Mouse (Mus musculus) MEL (cell line): ENCODE data around the gene Sphk2. TPM values are rescaled to one million over a fixed set of nuclear protein-coding genes. Genes with fewer than 3 reads are reported as not detected.

Source experiments
- DNase-seq: peaks from one replicate; pipeline ENCODE4 v3.0.0; 2011; ENCODE audit warnings: low read depth, low spot score
- H3K27ac ChIP-seq: 2 replicates; pipeline ENCODE4 v1.5.1; 2012; ENCODE audit warnings: low read depth, mild to moderate bottlenecking, control low read depth, low read length, moderate library complexity; ENCODE audit not compliant: control insufficient read depth
- H3K27me3 ChIP-seq, 2 experiments: fragments of 150-350 bp in 1 of 2; sonication (generic) in 1 of 2; 2 replicates each; pipeline ENCODE4 v1.6.1; 2012; ENCODE audit warnings: low read length in 2 of 2, mild to moderate bottlenecking in 2 of 2, improper control_type of control experiment in 1 of 2, moderate library complexity in 1 of 2; ENCODE audit not compliant: insufficient read depth in 2 of 2, control insufficient read depth in 1 of 2
- H3K36me3 ChIP-seq, 2 experiments: 2 replicates each; pipeline ENCODE4 v1.6.1; 2012 to 2014; ENCODE audit warnings: low read length in 2 of 2, improper control_type of control experiment in 1 of 2, inconsistent platforms in 1 of 2, mild to moderate bottlenecking in 1 of 2; ENCODE audit not compliant: insufficient read depth in 2 of 2, control insufficient read depth in 1 of 2
- H3K4me1 ChIP-seq, 2 experiments: fragments of 150-350 bp in 1 of 2; sonication (generic) in 1 of 2; 2 replicates each; pipeline ENCODE4 v1.6.1; 2012; ENCODE audit warnings: low read length in 2 of 2, improper control_type of control experiment in 1 of 2, mild to moderate bottlenecking in 1 of 2; ENCODE audit not compliant: insufficient read depth in 2 of 2, control insufficient read depth in 1 of 2
- H3K4me3 ChIP-seq, 2 experiments: fragments of 150-350 bp in 1 of 2; sonication (generic) in 1 of 2; 2 replicates each; pipeline ENCODE4 v1.5.1; 2012; ENCODE audit warnings: low read depth in 2 of 2, low read length in 2 of 2, mild to moderate bottlenecking in 2 of 2, moderate library complexity in 2 of 2, control low read depth in 1 of 2, improper control_type of control experiment in 1 of 2; ENCODE audit not compliant: control insufficient read depth in 1 of 2, insufficient read depth in 1 of 2
- H3K79me2 ChIP-seq: 2 replicates; pipeline ENCODE4 v1.6.1; 2012; ENCODE audit warnings: mild to moderate bottlenecking, low read length, moderate library complexity; ENCODE audit not compliant: control insufficient read depth, poor library complexity, insufficient read depth
- H3K9ac ChIP-seq: 2 replicates; pipeline ENCODE4 v1.6.1; 2012; ENCODE audit warnings: low read depth, mild to moderate bottlenecking, control low read depth, low read length, moderate library complexity; ENCODE audit not compliant: control insufficient read depth, poor library complexity, severe bottlenecking
- H3K9me3 ChIP-seq: fragments of 150-350 bp; sonication (generic); replicated peaks from 2 replicates; pipeline ENCODE4 v1.6.1; 2012; ENCODE audit warnings: mild to moderate bottlenecking, low read length, improper control_type of control experiment, moderate library complexity; ENCODE audit not compliant: insufficient read depth
- CHD1 ChIP-seq: IDR thresholded peaks from 2 replicates; pipeline ENCODE4 v1.6.1; 2012; ENCODE audit warnings: low read depth, mild to moderate bottlenecking, inconsistent platforms, low read length, improper control_type of control experiment
- CTCF ChIP-seq, 3 experiments: IDR thresholded peaks in 2 of 3; conservative IDR thresholded peaks in 1 of 3; 2 replicates each; pipeline ENCODE4 v1.5.1; 2011 to 2012; ENCODE audit warnings: low read length in 3 of 3, low read depth in 2 of 3, mild to moderate bottlenecking in 2 of 3, improper control_type of control experiment in 1 of 3, inconsistent platforms in 1 of 3, mixed read lengths in 1 of 3, moderate library complexity in 1 of 3; ENCODE audit not compliant: control insufficient read depth in 1 of 3, insufficient read depth in 1 of 3, poor library complexity in 1 of 3, severe bottlenecking in 1 of 3
- E2F4 ChIP-seq: IDR thresholded peaks from 2 replicates; pipeline ENCODE4 v1.6.1; 2011; ENCODE audit warnings: low read depth, low read length, improper control_type of control experiment, borderline replicate concordance
- GATA1 ChIP-seq: IDR thresholded peaks from 2 replicates; pipeline ENCODE4 v1.6.1; 2011; ENCODE audit warnings: low read depth, low read length, improper control_type of control experiment
- HCFC1 ChIP-seq: IDR thresholded peaks from 2 replicates; pipeline ENCODE4 v1.6.1; 2012; ENCODE audit warnings: low read depth, mild to moderate bottlenecking, inconsistent platforms, low read length, improper control_type of control experiment, moderate library complexity
- JUND ChIP-seq: IDR thresholded peaks from 2 replicates; pipeline ENCODE4 v1.6.1; 2011; ENCODE audit warnings: low read depth, mild to moderate bottlenecking, improper control_type of control experiment, low read length
- NELFE ChIP-seq: IDR thresholded peaks from 2 replicates; pipeline ENCODE4 v1.6.1; 2011; ENCODE audit warnings: low read depth, low read length, improper control_type of control experiment
- NRF1 ChIP-seq: IDR thresholded peaks from 2 replicates; pipeline ENCODE4 v1.6.1; 2014; ENCODE audit warnings: low read depth, mild to moderate bottlenecking, inconsistent platforms, low read length, improper control_type of control experiment, moderate library complexity; ENCODE audit not compliant: poor library complexity, insufficient read depth, severe bottlenecking
- SIN3A ChIP-seq: IDR thresholded peaks from 2 replicates; pipeline ENCODE4 v1.6.1; 2012; ENCODE audit warnings: low read length, improper control_type of control experiment, inconsistent platforms
- TCF12 ChIP-seq: IDR thresholded peaks from 2 replicates; pipeline ENCODE4 v1.6.1; 2014; ENCODE audit warnings: low read depth, mild to moderate bottlenecking, inconsistent platforms, low read length, improper control_type of control experiment, moderate library complexity
- ZKSCAN1 ChIP-seq: IDR thresholded peaks from 2 replicates; pipeline ENCODE4 v1.6.1; 2012; ENCODE audit warnings: low read depth, mild to moderate bottlenecking, inconsistent platforms, low read length, improper control_type of control experiment, moderate library complexity
- polyA plus RNA-seq, 2 experiments: library from polyadenylated mRNA; stranded (reverse) in 1 of 2; unstranded in 1 of 2; fragments of >175 nt in 1 of 2; fragments of >200 nt in 1 of 2; gene quantifications; 2 replicates each; pipeline versions ENCODE4 v1.2.1 to v1.2.4; 2012; ENCODE audit warnings: low replicate concordance in 2 of 2, low read depth in 1 of 2; ENCODE audit not compliant: insufficient read length in 2 of 2, insufficient read depth in 1 of 2, missing spikeins in 1 of 2
- total RNA-seq: library from RNA; depleted of rRNA; stranded (reverse); fragments of 300-350 nt; gene quantifications from 2 replicates; pipeline ENCODE4 v1.2.3, GENCODE M21; 2012

Sphk2 gene
- total and polyA plus RNA-seq, 3 experiments, result 21.0 to 40.2 TPM; not detected in 1

GRCm38 (mm10) chr7:45693921-45694591 is 23.7 kb downstream of the Sphk2 start, which contains the start of gene Sec1:
Sec1 (minus strand) TSS chr7:45694402.
- Histone ChIP-seq H3K27me3 (peaks cover 1 to 6% of the 10 kb centered on the region in 2 experiments; a peak in 3 of 4 replicates), H3K9me3 (no peaks in the 10 kb centered on the region), H3K36me3 (no peaks in the 10 kb centered on the region), H3K4me3 (no peak within 1 kb of the TSS), H3K9ac (no peak within 1 kb of the TSS), H3K27ac (no peak within 1 kb of the TSS), H3K4me1 (no peaks in the 10 kb centered on the region; a peak in 1 of 4 replicates), H3K79me2 (no peaks in the 10 kb centered on the region)
- TF ChIP-seq SIN3A, result no peak
- TF ChIP-seq ZKSCAN1, result no peak
- DNase-seq, result no peak

GRCm38 (mm10) chr7:45692364-45692763 is 25.4 kb downstream of the Sphk2 start:
- no peak overlapping the region for H3K9ac ChIP-seq
- no peak for TF ChIP-seq NRF1
- no peak for TF ChIP-seq E2F4
- TF ChIP-seq CTCF (IDR thresholded peaks at IDR 0.05 in 2 of 3, conservative IDR thresholded peaks at IDR 0.05 in 1 of 3; ENCODE audit: control insufficient read depth in 1 of 3, insufficient read depth in 1 of 3, low read depth in 2 of 3, low read length in 3 of 3, poor library complexity in 1 of 3, severe bottlenecking in 1 of 3), result no peak
- TF ChIP-seq HCFC1, result no peak
- no peak for TF ChIP-seq TCF12
- no peak for TF ChIP-seq CHD1
- TF ChIP-seq NELFE, result no peak
- no peak for TF ChIP-seq GATA1
- no peaks in the 10 kb centered on the region for H3K9me3 ChIP-seq
- no peaks in the 10 kb centered on the region for H3K79me2 ChIP-seq
- no peaks in the 10 kb centered on the region for H3K36me3 ChIP-seq
- no peak for DNase-seq
- H3K4me1 ChIP-seq, result no peaks in the 10 kb centered on the region; a peak in 1 of 4 replicates
- H3K27ac ChIP-seq, result no peak overlapping the region
- no peak overlapping the region for H3K4me3 ChIP-seq
- H3K27me3 ChIP-seq, result peaks cover 1 to 5% of the 10 kb centered on the region in 2 experiments; a peak in 2 of 4 replicates

- no peaks in the 10 kb centered on the region for H3K9me3 ChIP-seq
- no peak overlapping the region for H3K27ac ChIP-seq
- H3K9ac ChIP-seq, result no peak overlapping the region
- peaks cover 1 to 7% of the 10 kb centered on the region in 2 experiments; a peak in 2 of 4 replicates for H3K27me3 ChIP-seq
- H3K4me1 ChIP-seq, result no peaks in the 10 kb centered on the region; a peak in 1 of 4 replicates
- no peaks in the 10 kb centered on the region for H3K36me3 ChIP-seq
- DNase-seq, result no peak
- H3K79me2 ChIP-seq, result no peaks in the 10 kb centered on the region
- no peak overlapping the region for H3K4me3 ChIP-seq
- TF ChIP-seq JUND, result no peak
- TF ChIP-seq NRF1, result no peak
Observed at GRCm38 (mm10) chr7:45689800-45690199, 28.0 kb downstream of the Sphk2 start.
